Mouse (Mus musculus) brain, embryonic 14.5 days (tissue): ENCODE results near the gene Gosr1.

Experiments
- CTCF ChIP-seq: fragments of 200-500 bp; IDR thresholded peaks from 2 replicates; pipeline ENCODE4 v1.5.1; 2012; ENCODE audit warnings: inconsistent platforms, mild to moderate bottlenecking, moderate library complexity, borderline replicate concordance; ENCODE audit not compliant: insufficient read depth, insufficient read length; ENCODE audit errors: extremely low read depth
- POLR2A ChIP-seq: fragments of 200-500 bp; IDR thresholded peaks from 2 replicates; pipeline ENCODE4 v1.6.1; 2012; ENCODE audit warnings: mild to moderate bottlenecking, inconsistent platforms, borderline replicate concordance; ENCODE audit not compliant: poor library complexity, insufficient read depth, insufficient read length, severe bottlenecking; ENCODE audit errors: extremely low read depth

DNA sequence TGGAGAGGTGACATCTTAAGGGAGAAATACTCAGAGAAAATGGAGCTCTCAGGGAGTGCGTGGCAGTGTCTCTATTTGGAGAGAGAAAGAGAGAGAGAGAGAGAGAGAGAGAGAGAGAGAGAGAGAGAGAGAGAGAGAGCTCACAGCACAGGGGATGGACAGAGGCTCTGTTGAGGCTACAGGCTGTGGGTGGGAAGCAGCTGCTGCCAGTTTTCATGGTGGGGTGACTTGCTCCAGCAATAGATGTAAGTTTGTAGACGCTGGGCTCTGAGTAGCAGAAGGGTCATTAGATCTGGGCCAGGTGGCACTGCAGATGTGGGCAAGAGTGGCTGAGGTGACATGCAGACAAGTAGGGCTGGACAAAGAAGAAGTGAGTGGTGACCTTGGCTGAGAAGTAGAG is 77.8 kb downstream of the Gosr1 start:
- TF ChIP-seq CTCF (no peak), POLR2A (no peak)
